Mouse (Mus musculus) spleen, postnatal 14 days (tissue): ENCODE measurements around the gene Spaca3.

ENCODE experiments used
- DNase-seq, 2 experiments: peaks; one replicate each; pipeline ENCODE4 v3.0.0; 2021 to 2022; ENCODE audit warnings: low spot score in 2 of 2

Spaca3 gene

GRCm38 (mm10) chr11:80858065-80858464, at the start of gene Spaca3:
TSS of gene Spaca3 (plus strand) at chr11:80858365.
- no peak for DNase-seq

- no peak for DNase-seq
Observed at GRCm38 (mm10) chr11:80808551-80809070, 49.6 kb upstream of the Spaca3 start.

GRCm38 (mm10) chr11:80809666-80809992, 48.5 kb upstream of the Spaca3 start:
- no peak for DNase-seq

GRCm38 (mm10) chr11:80809993-80810821, 48.0 kb upstream of the Spaca3 start, which contains the start of gene Tmem98:
TSS of gene Tmem98 (plus strand) at chr11:80810175.
- DNase-seq, result no peak

- DNase-seq, result no peak
Observed at GRCm38 (mm10) chr11:80811156-80811555, 47.0 kb upstream of the Spaca3 start.

- no peak for DNase-seq
Observed at GRCm38 (mm10) chr11:80815354-80815753, 42.8 kb upstream of the Spaca3 start.

- peak in 1 of 2 experiments; percentile 29 for DNase-seq
Observed at GRCm38 (mm10) chr11:80818060-80818697, 40.0 kb upstream of the Spaca3 start.

- no peak for DNase-seq
Observed at GRCm38 (mm10) chr11:80820085-80820484, 38.1 kb upstream of the Spaca3 start.

GRCm38 (mm10) chr11:80821296-80821695, 36.9 kb upstream of the Spaca3 start:
- no peak for DNase-seq

- DNase-seq, result no peak
Observed at GRCm38 (mm10) chr11:80821794-80822193, 36.4 kb upstream of the Spaca3 start.

GRCm38 (mm10) chr11:80835395-80835794, 22.8 kb upstream of the Spaca3 start:
- no peak for DNase-seq

GRCm38 (mm10) chr11:80835841-80836240, 22.3 kb upstream of the Spaca3 start:
- DNase-seq, result no peak

- DNase-seq, result no peak
Observed at GRCm38 (mm10) chr11:80838724-80839123, 19.4 kb upstream of the Spaca3 start.

- no peak for DNase-seq
Observed at GRCm38 (mm10) chr11:80843435-80843834, 14.7 kb upstream of the Spaca3 start.

- DNase-seq, result no peak
Observed at GRCm38 (mm10) chr11:80845486-80845885, 12.7 kb upstream of the Spaca3 start.

GRCm38 (mm10) chr11:80846115-80846514, 12.1 kb upstream of the Spaca3 start:
- DNase-seq, result no peak

GRCm38 (mm10) chr11:80848131-80848530, 10.0 kb upstream of the Spaca3 start:
- DNase-seq, result no peak

GRCm38 (mm10) chr11:80851859-80852258, 6.3 kb upstream of the Spaca3 start:
- DNase-seq, result no peak

GRCm38 (mm10) chr11:80853014-80853413, 5.2 kb upstream of the Spaca3 start:
- no peak for DNase-seq

- no peak for DNase-seq
Observed at GRCm38 (mm10) chr11:80854430-80854829, 3.7 kb upstream of the Spaca3 start.

- DNase-seq, result no peak
Observed at GRCm38 (mm10) chr11:80854908-80855307, 3.3 kb upstream of the Spaca3 start.

GRCm38 (mm10) chr11:80856827-80857226, 1.3 kb upstream of the Spaca3 start:
- DNase-seq, result no peak

- no peak for DNase-seq
Observed at GRCm38 (mm10) chr11:80862941-80863340, 4.8 kb downstream of the Spaca3 start.
